Comparison of ENCODE assay signal across 20 mouse cellular contexts in the genomic region with DNA sequence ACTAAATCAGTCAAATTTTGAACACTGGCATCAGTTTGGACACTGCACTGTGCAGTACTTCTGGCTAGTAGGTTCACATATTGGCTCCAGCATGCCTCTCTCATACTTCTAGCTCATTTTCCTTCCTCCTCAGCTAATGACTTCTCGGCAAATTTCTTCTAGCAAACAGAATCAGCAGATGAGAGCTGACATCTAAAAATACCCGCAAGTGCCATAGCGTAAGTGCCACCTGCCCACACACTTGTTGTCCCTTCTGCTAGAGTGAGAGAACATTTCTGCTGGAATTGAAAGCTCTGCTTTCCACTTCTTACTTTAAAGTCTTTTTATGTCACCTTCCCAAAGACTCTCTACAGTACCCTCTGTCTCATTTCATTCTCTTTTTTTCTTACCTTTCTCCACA.
DNase-seq lines count a peak whose midpoint lies in the region; ATAC-seq and TF ChIP-seq lines count a peak whose summit lies in the region.
"Had no signal": no experiment of that assay in that cellular context is flagged by ENCODE, and none has a peak within 500 bp of the region (broad histone marks: within the 10 kb centered on the region; RNA-seq: fewer than 3 reads in every experiment).

No protein-coding gene starts in this region.

- intact Hi-C loops in left cerebral cortex, adult 2 months (cut with DNase I) = loop anchor here (1.0 to 10.0 kb wide), 5 partner anchors 68 to 1087 kb away; no protein-coding TSS in a partner anchor

- peak overlapping the region; percentile 99 for H3K27ac ChIP-seq in cortical plate, adult 2 months (ENCODE audit: insufficient read depth, low read length)
- peak overlapping the region; percentile 90 for H3K27ac ChIP-seq in left cerebral cortex, adult 2 months
- H3K27ac ChIP-seq: heart, embryonic 10.5 days; hindbrain, postnatal 0 days; limb, embryonic 13.5 days; midbrain, embryonic 12.5 days had no signal

- TF ChIP-seq POLR2A in cortical plate, adult 2 months (IDR thresholded peaks at IDR 0.05; ENCODE audit: extremely low read depth, insufficient read depth, low read length) = no peak

- no peak for ATAC-seq in inflammation-experienced regulatory T-cells, adult 6 months
- ATAC-seq: hindbrain, postnatal 0 days had no signal

- peak; percentile 73 for DNase-seq in layer of hippocampus, adult 11-12 months (ENCODE audit: low spot score)
- DNase-seq in left cerebral cortex, adult 2 months (ENCODE audit: extremely low spot score in 1 of 2, low spot score in 2 of 2) = peak; percentile 62 to 64
- peak; percentile 29 for DNase-seq in right cerebral cortex, postnatal 14 days
- no peak for DNase-seq in adrenal gland, postnatal 14 days
- no peak for DNase-seq in thymus, postnatal 14 days
- no peak for DNase-seq in yolk sac, embryonic 10.5 days (ENCODE audit: low spot score)
- DNase-seq: adrenal gland, adult 2 months; cerebellum, adult 9-11 months; heart, postnatal 14 days; kidney, adult 8-10 months; kidney, postnatal 36 days; lung, postnatal 4 days; retina, postnatal 1 day had no signal

- H3K4me3 ChIP-seq in cortical plate, adult 2 months (ENCODE audit: insufficient read depth, low read length) = no peak overlapping the region
- H3K4me3 ChIP-seq in left cerebral cortex, adult 2 months = no peak overlapping the region
- H3K4me3 ChIP-seq: heart, embryonic 10.5 days; limb, embryonic 13.5 days; midbrain, embryonic 12.5 days; myocyte had no signal

- TF ChIP-seq CTCF in cortical plate, adult 2 months (IDR thresholded peaks at IDR 0.05; ENCODE audit: extremely low read depth, insufficient read depth, low read length) = no peak
- no peak for TF ChIP-seq CTCF in left cerebral cortex, adult 2 months (IDR thresholded peaks at IDR 0.05)

- no peaks in the 10 kb centered on the region for H3K4me1 ChIP-seq in cortical plate, adult 2 months (ENCODE audit: control insufficient read depth, insufficient read depth, low read length)
- H3K4me1 ChIP-seq: heart, embryonic 10.5 days; limb, embryonic 13.5 days; midbrain, embryonic 12.5 days had no signal

Comparison
In these comparisons a context has a peak if more than half of its experiments do, and no peak if none do; other contexts are left out.
1. DNase-seq: peak in layer of hippocampus, adult 11-12 months (single experiment), left cerebral cortex, adult 2 months (2 of 2) and right cerebral cortex, postnatal 14 days (single experiment); none in adrenal gland, postnatal 14 days (single experiment), thymus, postnatal 14 days (single experiment) and yolk sac, embryonic 10.5 days (single experiment).